Mouse (Mus musculus) heart, adult 10 weeks (tissue): Measurements from ENCODE around the gene Dnajc3. TPM values are rescaled to one million over a fixed set of nuclear protein-coding genes. Genes with fewer than 3 reads are reported as not detected.

Experiments used
- polyA plus RNA-seq: library from polyadenylated mRNA; stranded (reverse); fragments of 350-450 nt; fragmentation: Illumina TruSeq; extraction: RNeasy Lipid Tissue Mini Kit (QIAGEN cat#74804); gene quantifications from one replicate; pipeline ENCODE4 v1.2.3, GENCODE M21; 2014; ENCODE audit warnings: low read depth, low replicate concordance

The Dnajc3 gene
- 30.0 TPM for polyA plus RNA-seq

GRCm38 (mm10) chr14:118937533-118938492, at the start of gene Dnajc3:
Dnajc3 (plus strand) TSS chr14:118937976.

GRCm38 (mm10) chr14:118924673-118925615, 12.8 kb upstream of the Dnajc3 start, which contains the start of gene Dzip1:
Dzip1 (minus strand) TSS chr14:118925460.

Other genes starting within 250 kb of the Dnajc3 start
- 8.3 TPM for gene Abcc4, start 231.8 kb upstream of the Dnajc3 start, polyA plus RNA-seq
- gene Cldn10, start 150.1 kb upstream of the Dnajc3 start, polyA plus RNA-seq: 0.21 TPM
- 2.1 TPM for gene Dzip1, start 12.5 kb upstream of the Dnajc3 start, polyA plus RNA-seq
- 9.3 TPM for gene Uggt2, start 161.5 kb downstream of the Dnajc3 start, polyA plus RNA-seq
- not detected for gene Hs6st3, start 200.4 kb downstream of the Dnajc3 start, polyA plus RNA-seq